Mouse (Mus musculus): ENCODE data around the gene Hist1h1a.
"Not testable (repeated sequence)": the region's sequence is repeated elsewhere in the genome, so short reads cannot be mapped to it uniquely, and the experiment has no call there.

The Hist1h1a gene

GRCm38 (mm10) chr13:23739922-23740252 is 23.6 kb upstream of the Hist1h1a start:
- TF ChIP-seq GATA4 (IDR thresholded peaks at IDR 0.05; ENCODE audit: insufficient replicate concordance, low read length), result no peak

- no peak for TF ChIP-seq GATA4 (IDR thresholded peaks at IDR 0.05; ENCODE audit: insufficient replicate concordance, low read length)
These were observed 23.1 kb upstream of the Hist1h1a start for GRCm38 (mm10) chr13:23740256-23740840.

- TF ChIP-seq GATA4 (IDR thresholded peaks at IDR 0.05; ENCODE audit: insufficient replicate concordance, low read length), result no peak
These were observed 22.6 kb upstream of the Hist1h1a start for GRCm38 (mm10) chr13:23740910-23741309.

GRCm38 (mm10) chr13:23742007-23742406 is 21.5 kb upstream of the Hist1h1a start:
- TF ChIP-seq GATA4 (IDR thresholded peaks at IDR 0.05; ENCODE audit: insufficient replicate concordance, low read length), result no peak

- no peak for TF ChIP-seq GATA4 (IDR thresholded peaks at IDR 0.05; ENCODE audit: insufficient replicate concordance, low read length)
These were observed 20.3 kb upstream of the Hist1h1a start for GRCm38 (mm10) chr13:23743215-23743614.

GRCm38 (mm10) chr13:23743963-23744362 is 19.5 kb upstream of the Hist1h1a start:
- TF ChIP-seq GATA4 (IDR thresholded peaks at IDR 0.05; ENCODE audit: insufficient replicate concordance, low read length), result no peak

GRCm38 (mm10) chr13:23744421-23745380 is 18.8 kb upstream of the Hist1h1a start:
- no peak for TF ChIP-seq GATA4 (IDR thresholded peaks at IDR 0.05; ENCODE audit: insufficient replicate concordance, low read length)

GRCm38 (mm10) chr13:23745381-23746161 is 17.9 kb upstream of the Hist1h1a start, which contains the start of gene Hist1h3c:
Hist1h3c (minus strand) TSS chr13:23745602.
- no peak for TF ChIP-seq GATA4 (IDR thresholded peaks at IDR 0.05; ENCODE audit: insufficient replicate concordance, low read length)

GRCm38 (mm10) chr13:23746201-23747080 is 17.0 kb upstream of the Hist1h1a start, which contains the start of gene Hist1h2bb:
Hist1h2bb (plus strand) TSS chr13:23746734.
- TF ChIP-seq GATA4 (IDR thresholded peaks at IDR 0.05; ENCODE audit: insufficient replicate concordance, low read length), result not testable (repeated sequence)

GRCm38 (mm10) chr13:23747081-23747891 is 16.2 kb upstream of the Hist1h1a start:
- TF ChIP-seq GATA4 (IDR thresholded peaks at IDR 0.05; ENCODE audit: insufficient replicate concordance, low read length), result no peak

GRCm38 (mm10) chr13:23747892-23748288 is 15.6 kb upstream of the Hist1h1a start:
- TF ChIP-seq GATA4 (IDR thresholded peaks at IDR 0.05; ENCODE audit: insufficient replicate concordance, low read length), result no peak

GRCm38 (mm10) chr13:23749563-23750121 is 13.8 kb upstream of the Hist1h1a start:
- TF ChIP-seq GATA4 (IDR thresholded peaks at IDR 0.05; ENCODE audit: insufficient replicate concordance, low read length), result no peak

- TF ChIP-seq GATA4 (IDR thresholded peaks at IDR 0.05; ENCODE audit: insufficient replicate concordance, low read length), result not testable (repeated sequence)
These were observed 12.5 kb upstream of the Hist1h1a start, which contains the start of gene Hist1h2ab for GRCm38 (mm10) chr13:23750839-23751477. Hist1h2ab (plus strand) TSS chr13:23751126.
